Mouse (Mus musculus): ENCODE results near the gene C730034F03Rik. TPM values are rescaled to one million over a fixed set of nuclear protein-coding genes. Genes with fewer than 3 reads are reported as not detected.

C730034F03Rik gene
- total RNA-seq, 4 experiments from 2014 or later, result 2.6 to 3.4 (median 3.2) TPM

- no peak for DNase-seq (ENCODE audit: low spot score in 2 of 2)
These were observed 2.4 kb downstream of the C730034F03Rik start for GRCm38 (mm10) chr15:89431806-89432205.

DNA sequence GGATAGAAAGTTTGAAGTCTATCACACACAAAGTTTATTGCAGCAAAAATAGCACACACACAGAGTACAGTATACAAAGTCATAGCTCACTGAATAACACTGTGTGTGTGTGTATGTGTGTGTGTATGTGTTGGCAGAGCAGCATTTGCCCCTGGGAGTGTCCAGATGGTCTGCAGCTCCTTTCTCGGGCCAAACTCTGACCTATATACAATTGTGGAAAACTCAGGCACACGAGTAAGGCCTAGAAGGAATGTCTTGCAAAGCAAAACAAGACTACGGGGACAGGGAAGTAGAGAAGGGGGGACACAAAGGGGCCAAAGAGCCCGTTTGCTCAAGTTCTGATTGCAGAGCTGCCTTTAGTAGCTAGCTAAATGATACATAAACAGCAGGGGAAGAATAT is 3.6 kb downstream of the C730034F03Rik start:
- DNase-seq (ENCODE audit: low spot score in 2 of 2), result no peak

- DNase-seq (ENCODE audit: low spot score in 2 of 2), result no peak
These were observed 4.7 kb downstream of the C730034F03Rik start for GRCm38 (mm10) chr15:89434136-89434535.

GRCm38 (mm10) chr15:89435878-89436277 is 6.5 kb downstream of the C730034F03Rik start:
- no peak for DNase-seq (ENCODE audit: low spot score in 2 of 2)

DNA sequence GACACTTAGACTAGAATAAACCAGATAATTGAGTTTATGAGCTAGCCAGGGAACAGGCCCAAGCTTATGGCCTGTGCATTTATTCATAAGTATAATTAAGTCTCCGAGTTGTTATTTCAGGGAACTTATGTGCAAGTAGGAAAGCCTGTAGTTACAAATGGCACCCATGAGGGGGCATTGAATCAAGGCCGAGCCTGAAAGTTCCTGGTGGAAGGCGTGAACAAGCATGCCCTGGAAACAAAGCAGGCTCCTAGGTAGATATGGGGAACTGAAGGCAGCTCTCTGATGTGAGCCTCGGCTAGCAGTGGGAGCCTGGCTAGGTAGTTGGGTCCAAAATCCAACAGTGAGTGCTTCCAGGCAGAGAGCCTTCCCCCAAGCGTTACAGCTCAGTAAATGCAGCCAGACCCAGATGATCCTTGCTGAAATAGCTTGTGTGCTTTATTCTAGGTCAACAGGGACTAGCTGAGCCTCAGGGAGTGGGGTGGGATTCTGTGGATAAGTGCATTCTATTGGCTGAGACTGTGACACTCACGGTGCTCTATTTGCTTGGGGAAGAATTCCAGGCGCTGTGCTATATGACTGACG is 13.2 kb downstream of the C730034F03Rik start:
- DNase-seq (ENCODE audit: low spot score in 2 of 2), result no peak

DNA sequence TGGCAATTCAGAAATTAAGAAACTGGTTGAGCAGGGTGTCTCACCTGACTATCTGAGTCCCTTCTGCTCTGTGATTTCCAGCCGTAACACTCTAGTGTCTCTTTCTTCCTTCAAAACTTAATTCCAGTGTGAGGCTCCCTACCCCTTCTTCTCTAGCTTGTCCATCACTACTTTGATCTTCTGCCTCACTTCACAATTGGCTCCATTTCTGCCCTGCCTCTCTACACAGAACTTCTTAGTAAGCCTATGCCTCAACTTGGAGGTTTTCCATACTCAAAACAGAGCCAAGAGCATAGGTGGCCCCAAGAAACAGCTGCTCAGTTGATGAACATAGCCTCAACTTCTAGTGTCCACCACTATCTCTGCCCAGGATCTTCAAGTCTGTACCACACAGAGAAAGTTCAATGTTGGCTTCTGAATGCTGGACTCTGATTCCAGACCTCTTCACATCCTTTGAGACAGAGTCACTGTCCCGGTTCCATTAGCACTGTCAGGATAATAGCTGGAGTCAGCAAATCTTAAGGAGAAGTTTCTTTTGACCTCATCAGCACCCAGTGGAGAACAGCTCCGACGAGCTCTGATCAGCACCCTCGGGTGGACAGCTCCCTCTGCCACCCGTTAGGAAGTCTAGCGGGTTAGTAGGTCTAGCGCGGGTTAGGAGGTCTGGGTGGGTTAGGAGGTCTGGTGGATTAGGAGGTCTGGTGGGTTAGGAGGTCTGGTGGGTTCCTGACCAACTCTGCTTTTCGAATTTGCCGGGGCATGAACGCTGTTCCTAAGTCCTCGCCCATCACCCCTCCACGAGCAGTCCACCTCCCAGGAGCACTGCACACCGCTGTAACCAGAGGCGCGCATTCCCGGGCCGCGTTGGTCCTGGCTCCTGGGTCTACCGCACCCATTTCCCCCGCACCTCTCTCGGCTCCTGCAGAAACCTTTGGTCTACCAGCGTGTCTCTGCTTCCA is 23.8 kb downstream of the C730034F03Rik start:
- no peak for DNase-seq (ENCODE audit: low spot score in 2 of 2)

GRCm38 (mm10) chr15:89453865-89454478 is 24.6 kb downstream of the C730034F03Rik start, which contains the start of gene Mapk8ip2:
TSS of gene Mapk8ip2 (plus strand) at chr15:89453913.
- no peak for DNase-seq (ENCODE audit: low spot score in 2 of 2)

DNA sequence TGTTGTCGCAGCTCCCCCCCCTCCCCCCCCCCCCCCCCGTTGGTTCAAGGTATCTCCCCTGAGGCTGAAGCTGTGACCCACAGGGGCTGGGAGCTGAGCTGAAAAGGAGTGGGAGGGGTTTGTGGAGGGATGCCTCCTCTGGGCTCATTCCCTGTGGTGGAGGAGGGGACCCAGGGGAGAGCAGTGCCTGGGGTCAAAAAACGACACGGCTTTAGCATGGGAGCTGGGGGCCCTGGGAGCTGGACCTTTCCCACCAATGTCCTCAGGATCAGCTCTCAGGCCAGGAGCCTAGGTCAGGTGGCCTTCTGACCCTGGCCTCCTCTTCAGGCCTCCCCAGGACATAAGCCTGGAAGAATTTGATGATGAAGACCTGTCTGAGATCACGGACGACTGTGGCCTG is 25.5 kb downstream of the C730034F03Rik start:
- no peak for DNase-seq (ENCODE audit: low spot score in 2 of 2)

DNA sequence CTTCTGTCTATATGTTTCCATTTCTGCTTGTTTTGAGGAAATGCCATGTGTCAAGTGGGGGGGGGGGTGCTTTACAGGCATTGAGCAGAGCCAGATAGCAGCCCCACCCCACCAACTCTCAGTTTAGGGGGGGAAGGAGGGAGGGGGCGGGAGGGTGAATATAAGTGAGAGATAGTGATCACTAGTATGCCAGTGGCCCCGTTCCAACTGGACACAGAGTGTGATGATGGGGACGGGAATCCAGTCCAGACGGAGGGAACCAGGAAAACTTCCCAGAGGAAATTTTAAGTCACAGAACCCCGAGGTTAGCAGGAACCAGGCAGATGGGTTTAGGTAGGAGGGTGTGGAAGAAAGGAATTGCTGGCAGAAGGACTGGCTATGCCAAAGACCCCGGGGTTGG is 26.3 kb downstream of the C730034F03Rik start:
- DNase-seq (ENCODE audit: low spot score in 2 of 2), result no peak

GRCm38 (mm10) chr15:89458942-89459341 is 29.6 kb downstream of the C730034F03Rik start:
- DNase-seq (ENCODE audit: low spot score in 2 of 2), result no peak

DNA sequence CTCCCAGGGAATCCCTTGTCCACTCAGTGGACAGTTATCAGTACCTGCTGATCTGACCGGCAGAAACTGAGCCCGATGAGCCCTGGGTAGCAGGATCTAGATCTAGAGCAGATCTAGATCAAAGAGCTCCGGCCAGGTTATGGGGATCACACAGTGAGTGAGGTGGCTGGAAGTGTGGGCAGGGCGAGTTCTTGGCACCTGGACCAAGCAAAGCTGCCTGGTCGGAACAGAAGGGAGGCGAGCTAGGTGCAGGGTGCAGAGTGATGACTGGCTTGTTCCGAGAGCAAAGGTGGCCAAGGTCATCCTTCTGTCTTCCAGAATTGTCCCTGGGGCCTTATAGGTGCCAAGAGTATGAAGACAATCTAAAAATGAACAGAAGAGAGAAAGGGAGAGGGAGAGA is 30.4 kb downstream of the C730034F03Rik start:
- DNase-seq (ENCODE audit: low spot score in 2 of 2), result no peak

DNA sequence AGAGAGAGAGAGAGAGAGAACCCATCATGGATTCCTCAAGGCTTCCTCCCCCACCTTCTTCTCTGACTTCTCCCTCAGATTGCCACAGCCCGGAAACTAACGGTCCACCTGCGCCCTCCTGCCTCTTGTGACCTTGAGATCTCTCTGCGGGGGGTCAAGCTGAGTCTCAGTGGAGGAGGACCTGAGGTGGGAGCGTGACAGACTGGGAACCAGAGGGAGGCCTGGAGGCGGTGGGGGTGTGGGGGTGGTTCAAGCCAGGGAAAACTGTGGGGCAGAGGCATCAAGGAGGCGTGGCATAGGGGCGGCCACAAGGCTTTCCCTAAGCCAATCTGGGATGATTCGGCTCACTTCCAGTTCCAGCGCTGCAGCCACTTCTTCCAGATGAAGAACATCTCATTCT is 30.9 kb downstream of the C730034F03Rik start:
- no peak for DNase-seq (ENCODE audit: low spot score in 2 of 2)

- DNase-seq (ENCODE audit: low spot score in 2 of 2), result no peak
These were observed 31.9 kb downstream of the C730034F03Rik start for GRCm38 (mm10) chr15:89461321-89461720.

DNA sequence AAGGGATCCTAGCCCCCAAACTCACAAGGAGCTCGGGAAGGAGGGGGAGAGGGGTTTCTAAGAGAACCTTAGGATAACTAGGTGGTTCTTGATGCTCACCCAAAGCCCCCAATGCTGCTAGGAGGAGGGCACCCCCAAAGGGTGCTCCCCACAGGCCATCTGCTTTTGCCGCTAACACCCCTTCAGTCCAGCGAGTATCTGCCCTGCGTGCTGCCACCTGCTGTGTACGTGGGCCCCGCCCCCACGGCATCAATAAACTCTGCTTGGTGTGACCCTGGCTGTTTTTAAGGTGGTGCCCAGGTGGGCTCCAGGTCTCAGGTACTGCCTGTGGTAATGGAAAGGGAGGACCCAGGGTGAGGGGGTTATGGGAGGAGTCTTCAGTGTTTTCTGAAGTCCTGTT is 32.8 kb downstream of the C730034F03Rik start:
- DNase-seq (ENCODE audit: low spot score in 2 of 2), result no peak

GRCm38 (mm10) chr15:89463334-89464235 is 34.2 kb downstream of the C730034F03Rik start:
- no peak for DNase-seq (ENCODE audit: low spot score in 2 of 2)

GRCm38 (mm10) chr15:89465052-89465451 is 35.7 kb downstream of the C730034F03Rik start:
- DNase-seq (ENCODE audit: low spot score in 2 of 2), result no peak

DNA sequence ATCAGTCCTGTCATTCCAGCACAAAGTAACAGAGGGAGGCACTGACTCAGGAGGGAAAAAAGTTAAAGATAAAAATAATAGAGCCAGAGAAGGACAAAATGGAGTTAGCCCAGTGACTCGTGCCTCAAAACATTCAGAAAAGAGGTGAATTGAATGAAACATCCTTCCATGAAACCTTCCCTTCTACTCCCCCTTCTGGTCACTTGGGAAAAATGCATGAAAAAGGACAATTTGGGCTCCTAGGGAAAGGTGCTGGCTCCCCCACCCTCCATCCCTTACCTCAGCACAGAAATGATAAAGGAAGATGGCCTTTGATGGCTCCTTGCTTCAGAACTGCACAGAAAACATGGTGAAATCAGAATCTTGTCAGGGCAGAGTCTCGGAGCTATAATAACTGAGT is 39.2 kb downstream of the C730034F03Rik start:
- no peak for DNase-seq (ENCODE audit: low spot score in 2 of 2)

GRCm38 (mm10) chr15:89471476-89471875 is 42.1 kb downstream of the C730034F03Rik start:
- no peak for DNase-seq (ENCODE audit: low spot score in 2 of 2)

DNA sequence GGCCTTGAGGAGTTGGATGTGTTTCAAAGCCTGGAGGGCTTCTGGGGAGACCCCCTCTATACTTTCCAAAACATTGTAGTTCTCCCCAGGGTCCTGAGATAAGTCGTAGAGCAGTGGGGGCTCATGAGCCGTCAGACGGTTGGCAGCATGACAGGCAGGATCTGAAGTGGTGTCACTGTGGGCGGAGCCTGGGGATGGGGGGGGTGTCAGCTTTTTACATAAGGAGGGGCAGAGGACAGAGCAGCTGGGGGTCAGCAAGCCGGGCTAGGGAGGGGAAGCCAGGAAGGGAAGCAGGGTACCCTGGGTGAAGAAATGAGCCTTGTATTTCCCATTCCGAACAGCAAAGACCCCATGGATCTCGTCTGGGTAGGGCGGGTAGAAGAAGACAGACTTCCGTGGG is 44.0 kb downstream of the C730034F03Rik start:
- DNase-seq (ENCODE audit: low spot score in 2 of 2), result no peak

- no peak for DNase-seq (ENCODE audit: low spot score in 2 of 2)
These were observed 44.5 kb downstream of the C730034F03Rik start for GRCm38 (mm10) chr15:89473921-89474320.

Data from layer of hippocampus, adult 8-10 months (tissue).